Mouse (Mus musculus) olfactory bulb, adult 2 months (tissue): ENCODE measurements around the gene Abca15. TPM values are rescaled to one million over a fixed set of nuclear protein-coding genes. Genes with fewer than 3 reads are reported as not detected.
"Not testable (repeated sequence)": the region's sequence is repeated elsewhere in the genome, so short reads cannot be mapped to it uniquely, and the experiment has no call there.

Experiments
- H3K27ac ChIP-seq: fragments of 200-500 bp; 2 replicates; pipeline ENCODE4 v1.5.1; 2012; ENCODE audit warnings: low read depth, low read length; ENCODE audit not compliant: insufficient read depth
- H3K4me1 ChIP-seq: fragments of 200-500 bp; 2 replicates; pipeline ENCODE4 v1.6.1; 2012; ENCODE audit warnings: low read length; ENCODE audit not compliant: control insufficient read depth, insufficient read depth
- H3K4me3 ChIP-seq: fragments of 200-500 bp; 2 replicates; pipeline ENCODE4 v1.5.1; 2012; ENCODE audit warnings: mild to moderate bottlenecking, low read depth, low read length, moderate library complexity; ENCODE audit not compliant: insufficient read depth
- CTCF ChIP-seq: fragments of 200-500 bp; IDR thresholded peaks from 2 replicates; pipeline ENCODE4 v1.5.1; 2012; ENCODE audit warnings: low read depth, mild to moderate bottlenecking, low read length, moderate library complexity; ENCODE audit not compliant: insufficient read depth
- POLR2A ChIP-seq: fragments of 200-500 bp; IDR thresholded peaks from 2 replicates; pipeline ENCODE4 v1.6.1; 2012; ENCODE audit warnings: mild to moderate bottlenecking, low read depth, low read length, moderate library complexity; ENCODE audit not compliant: insufficient read depth
- WGBS: fragments of 180-500 bp; shearing (Covaris S2); methylation state at CpG from one replicate; pipeline ENCODE4 v1.1.7; 2018; 5-methylcytosine and 5-hydroxymethylcytosine counted together
- polyA plus RNA-seq: library from polyadenylated mRNA; stranded (reverse); fragments of >200 nt; gene quantifications from 2 replicates; pipeline ENCODE4 v1.2.4, GENCODE M21; 2012; ENCODE audit warnings: low replicate concordance; ENCODE audit not compliant: missing spikeins, insufficient read depth, insufficient read length

The Abca15 gene
- polyA plus RNA-seq = not detected in 2 replicates

DNA sequence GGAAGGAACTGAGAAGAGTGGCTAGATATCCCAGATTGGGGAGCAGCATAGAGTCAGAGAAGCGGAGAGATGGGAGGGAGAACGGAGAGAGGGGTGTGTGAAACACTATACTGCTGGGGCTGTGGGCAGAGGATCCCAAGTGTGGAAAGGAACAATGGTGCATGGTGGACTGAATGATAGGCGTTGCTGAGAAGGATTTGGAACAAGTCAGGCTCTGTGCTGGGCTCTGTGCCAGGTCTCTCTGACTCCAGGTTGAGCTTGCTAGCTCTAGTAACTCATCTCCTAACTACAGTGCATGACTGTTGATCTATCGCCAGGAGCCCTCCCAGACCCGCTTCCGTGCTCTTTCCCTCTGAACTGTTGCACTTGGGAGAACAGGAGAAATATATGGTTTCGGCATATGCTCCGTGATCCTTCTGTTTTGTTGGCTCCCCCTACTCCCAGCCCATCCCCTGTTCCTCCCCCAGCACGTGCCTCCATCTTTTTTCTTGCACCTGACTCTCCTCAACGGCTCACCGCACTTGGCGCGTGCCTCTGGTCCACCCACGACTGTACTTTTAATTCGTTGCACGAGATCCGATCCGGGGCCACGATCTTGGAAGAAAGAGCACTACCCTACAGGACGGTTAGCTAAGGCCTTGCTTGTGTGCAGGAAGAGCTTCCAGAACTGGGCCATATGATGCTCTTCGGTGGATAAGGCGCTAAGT, at the start of gene Abca15:
Gene Abca15 (plus strand): TSS at position 584 of the 707 bp plus-strand sequence.
- Histone ChIP-seq H3K4me1 (peaks cover 5% of the 10 kb centered on the region), H3K27ac (no peak within 1 kb of the TSS), H3K4me3 (no peak within 1 kb of the TSS)
- no peak for TF ChIP-seq CTCF
- no peak for TF ChIP-seq POLR2A
- WGBS = 75% methylated on average over 22 of the region's 22 CpGs

- WGBS = 59% methylated on average over 3 of the region's 3 CpGs
- no peak overlapping the region for H3K4me3 ChIP-seq
- no peaks in the 10 kb centered on the region for H3K4me1 ChIP-seq
- TF ChIP-seq CTCF (no peak), POLR2A (no peak)
- no peak overlapping the region for H3K27ac ChIP-seq
Measured at GRCm38 (mm10) chr7:120285286-120285685, 43.2 kb upstream of the Abca15 start.

DNA sequence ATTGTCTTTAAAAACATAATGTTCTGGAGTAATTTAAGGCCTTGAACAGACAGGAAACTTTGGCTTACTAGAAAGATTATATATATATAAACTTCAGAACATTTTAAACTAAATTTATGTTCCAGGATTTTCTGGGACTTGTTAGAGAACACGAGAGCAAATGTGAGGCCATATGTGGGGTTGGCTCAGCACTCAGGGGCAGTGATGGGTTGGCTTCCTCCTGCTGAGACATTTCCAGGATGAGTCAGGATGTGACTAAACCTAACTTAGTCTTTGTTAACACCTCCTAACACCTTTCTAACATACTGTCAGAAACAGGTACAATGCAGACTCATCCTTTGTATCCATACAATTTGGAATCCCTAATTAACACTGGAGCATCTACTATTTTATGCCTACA, 12.4 kb upstream of the Abca15 start:
- no peak overlapping the region for H3K27ac ChIP-seq
- H3K4me3 ChIP-seq = no peak overlapping the region
- WGBS = 68% methylated on average over 1 of the region's 1 CpGs
- TF ChIP-seq POLR2A (no peak), CTCF (no peak)
- no peaks in the 10 kb centered on the region for H3K4me1 ChIP-seq

DNA sequence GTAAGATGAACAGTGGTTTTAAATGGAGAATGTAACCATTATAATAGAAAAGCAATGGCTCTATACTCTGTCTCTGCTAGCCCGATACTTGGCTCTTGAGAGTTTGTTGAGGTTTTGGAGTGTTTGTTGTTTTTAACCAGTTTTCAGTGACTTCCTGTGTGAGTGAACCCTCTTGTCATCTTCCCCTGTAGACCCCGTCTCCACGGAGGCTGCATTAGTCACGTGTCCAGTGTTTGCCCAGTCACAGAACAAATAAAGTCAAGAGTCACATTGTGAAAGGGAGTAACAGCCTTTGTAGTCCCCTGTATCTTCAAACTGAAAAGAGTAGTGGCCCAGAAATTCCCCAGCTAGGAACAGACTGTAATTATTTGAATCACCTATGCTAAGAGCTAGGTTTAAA, 5.5 kb upstream of the Abca15 start:
- Histone ChIP-seq H3K4me3 (no peak overlapping the region), H3K27ac (no peak overlapping the region), H3K4me1 (peaks cover 5% of the 10 kb centered on the region)
- 55% methylated on average over 4 of the region's 4 CpGs for WGBS
- no peak for TF ChIP-seq CTCF

DNA sequence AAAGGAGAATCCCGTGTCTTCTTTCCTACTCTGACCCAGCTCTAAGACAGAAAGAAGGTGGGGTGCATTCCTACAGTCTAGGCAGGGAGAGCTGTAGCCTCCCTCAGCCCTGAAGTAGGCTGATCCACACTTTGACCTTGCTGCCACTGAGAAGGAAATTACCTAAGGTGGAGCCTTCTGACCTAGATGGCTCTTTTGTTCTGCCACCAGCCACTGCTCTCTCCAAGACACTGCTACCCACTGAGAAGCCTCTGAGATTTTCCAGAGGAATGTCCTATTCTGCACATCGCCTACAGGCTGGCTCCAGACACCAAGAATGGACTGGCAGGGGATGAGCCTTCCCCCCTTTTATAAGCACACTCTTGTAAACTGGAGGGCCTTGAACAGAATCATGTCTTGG, 2.6 kb upstream of the Abca15 start:
- 80% methylated on average over 2 of the region's 2 CpGs for WGBS
- not testable (repeated sequence) for H3K27ac ChIP-seq, H3K4me1 ChIP-seq, H3K4me3 ChIP-seq

- TF ChIP-seq POLR2A = no peak
- TF ChIP-seq CTCF = no peak; the same call in 1 of the 2 replicates
- Histone ChIP-seq H3K27ac (no peak overlapping the region), H3K4me1 (peaks cover 5% of the 10 kb centered on the region), H3K4me3 (no peak overlapping the region)
- 12% methylated on average over 22 of the region's 22 CpGs for WGBS
Measured at GRCm38 (mm10) chr7:120327220-120328073, 1.0 kb upstream of the Abca15 start.

GRCm38 (mm10) chr7:120361159-120361558, 32.7 kb downstream of the Abca15 start:
- TF ChIP-seq POLR2A (no peak), CTCF (no peak)
- Histone ChIP-seq H3K4me3 (no peak overlapping the region), H3K4me1 (no peaks in the 10 kb centered on the region), H3K27ac (no peak overlapping the region)
- 38% methylated on average over 13 of the region's 13 CpGs for WGBS

DNA sequence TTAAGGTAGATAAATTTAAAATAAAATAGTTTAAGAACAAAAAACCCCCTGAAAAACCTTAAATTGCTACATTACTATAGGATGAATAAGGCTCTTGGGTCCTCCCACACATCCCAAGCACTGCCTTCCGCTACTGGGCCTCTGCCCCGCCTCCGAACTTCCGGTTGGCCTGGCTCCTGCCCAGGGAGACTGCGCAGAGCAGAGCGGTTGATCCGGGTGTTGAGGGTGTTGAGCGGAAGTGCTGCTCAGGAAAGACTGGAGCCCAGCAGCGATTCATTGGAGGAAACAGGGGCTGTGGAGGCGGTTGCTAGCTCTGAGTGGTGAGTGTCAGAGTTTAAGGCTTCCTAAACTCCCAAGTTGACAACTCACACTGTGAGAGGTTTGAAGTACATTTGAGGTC, 81.0 kb downstream of the Abca15 start, which contains the start of gene Abca16:
Gene Abca16 (plus strand): TSS at position 201 of the 400 bp plus-strand sequence.
- 81% methylated on average over 10 of the region's 10 CpGs for WGBS
- no peaks in the 10 kb centered on the region for H3K4me1 ChIP-seq
- no peak within 1 kb of the TSS for H3K4me3 ChIP-seq
- no peak within 1 kb of the TSS for H3K27ac ChIP-seq
- no peak for TF ChIP-seq CTCF
- no peak for TF ChIP-seq POLR2A

- WGBS = 53% methylated on average over 1 of the region's 1 CpGs
- Histone ChIP-seq H3K27ac (no peak overlapping the region), H3K4me3 (no peak overlapping the region), H3K4me1 (no peaks in the 10 kb centered on the region)
- TF ChIP-seq POLR2A (no peak), CTCF (no peak)
Measured at GRCm38 (mm10) chr7:120412391-120412790, 83.9 kb downstream of the Abca15 start.
